Mouse (Mus musculus): ENCODE measurements at regions not wholly inside any gene's neighbourhood (a gene's known extent, or its start where the extent isn't known, plus 50 kb on each side); places are given as distances from the start of the nearest gene placed in this dataset.
"Not testable (repeated sequence)": the region's sequence is repeated elsewhere in the genome, so short reads cannot be mapped to it uniquely, and the experiment has no call there.

DNA sequence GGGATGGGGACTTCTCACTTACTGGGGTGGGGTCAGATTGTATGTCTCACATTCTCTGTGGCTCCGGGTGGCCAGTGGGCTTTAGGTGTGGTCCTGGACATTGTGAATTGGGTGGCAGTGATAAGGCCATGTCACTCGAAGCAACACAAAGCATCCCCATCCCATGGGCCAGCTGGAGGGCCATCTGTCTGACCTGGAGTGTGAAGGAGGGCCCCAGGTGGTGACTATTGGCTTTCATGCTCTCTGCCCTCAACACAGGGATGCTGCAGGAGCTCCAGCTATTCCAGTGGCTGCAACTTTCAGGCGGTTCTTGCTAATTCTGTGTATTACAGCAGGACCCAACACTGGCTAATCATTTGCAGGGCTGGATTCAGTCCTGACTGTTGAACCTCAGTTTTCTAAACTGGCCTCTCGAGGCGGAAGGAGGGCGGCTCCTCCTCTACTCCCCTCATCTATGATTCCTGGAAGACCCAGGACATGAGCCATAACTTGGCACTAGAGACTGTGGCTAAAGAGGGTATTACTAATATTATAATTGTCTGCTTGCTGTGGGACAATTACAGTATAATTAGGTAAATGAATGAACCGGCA lies 64.1 kb downstream of the 9530068E07Rik start:
- ATAC-seq (replicated peaks; ENCODE audit: insufficient number of reproducible peaks, low FRiP score, low TSS enrichment, low read depth), result no peak; the same call in 1 of the 2 replicates
- no peaks in the 10 kb centered on the region for H3K36me3 ChIP-seq (replicated peaks; ENCODE audit: control insufficient read depth, insufficient read depth, low read depth, low read length)
- DNase-seq (ENCODE audit: low spot score), result no peak
- no peaks in the 10 kb centered on the region for H3K4me1 ChIP-seq (ENCODE audit: control insufficient read depth, insufficient read depth, low read length)
- WGBS, result 72% methylated on average over 7 of the region's 7 CpGs
- no peaks in the 10 kb centered on the region for H3K9me3 ChIP-seq (replicated peaks; ENCODE audit: control insufficient read depth, low read length)
- H3K27ac ChIP-seq (replicated peaks; ENCODE audit: low read depth, low read length), result no peak overlapping the region
- H3K9ac ChIP-seq (replicated peaks; ENCODE audit: low read length), result no peak overlapping the region
- H3K27me3 ChIP-seq (ENCODE audit: control insufficient read depth, insufficient read depth, low read length), result no peaks in the 10 kb centered on the region
- no peak overlapping the region for H3K4me2 ChIP-seq (ENCODE audit: low read depth, low read length)
- H3K4me3 ChIP-seq (ENCODE audit: low read depth, low read length), result no peak overlapping the region

DNA sequence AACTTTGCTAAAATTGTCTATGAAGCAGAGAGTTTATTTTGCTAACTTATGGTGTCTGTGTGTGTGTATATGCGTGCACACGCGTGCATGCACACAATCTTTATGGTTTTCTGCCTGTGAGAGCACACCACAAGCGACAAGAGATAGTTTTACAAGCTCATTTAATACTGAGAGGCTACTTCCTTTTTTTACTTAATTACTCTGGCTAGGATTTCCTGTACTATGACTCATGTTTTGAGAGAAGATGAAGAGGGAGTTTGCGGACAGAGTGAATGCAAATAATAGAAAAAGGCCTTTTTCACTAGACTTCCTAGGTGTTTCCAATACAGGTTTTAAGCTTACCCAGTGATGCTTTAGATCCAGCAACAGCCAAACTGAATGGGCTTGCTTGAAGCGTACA lies 74.9 kb downstream of the 9530068E07Rik start:
- H3K4me2 ChIP-seq (ENCODE audit: low read depth, low read length), result not testable (repeated sequence)
- 78% methylated on average over 6 of the region's 6 CpGs for WGBS

DNA sequence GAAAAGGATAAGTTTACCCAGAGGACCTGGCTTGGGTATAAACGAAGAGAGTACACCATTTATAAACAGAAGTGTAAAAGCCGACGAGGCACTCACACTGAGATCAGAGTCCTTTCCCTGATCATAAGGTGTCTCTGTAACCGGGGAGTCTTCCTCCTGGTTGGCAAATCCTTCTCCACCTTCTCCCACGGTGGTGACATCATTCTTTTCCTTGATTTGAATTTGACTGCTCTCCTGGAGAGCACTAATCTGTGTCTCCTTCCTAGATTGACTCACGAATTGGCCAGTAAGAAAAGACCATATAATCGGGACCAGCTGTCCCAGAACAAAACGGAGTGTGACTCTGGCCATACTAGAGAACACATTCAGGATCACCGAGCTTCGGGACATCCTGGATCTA lies 83.9 kb downstream of the 9530068E07Rik start:
- DNase-seq (ENCODE audit: low spot score), result not testable (repeated sequence)

More for the DNA sequence above, 74.9 kb downstream of the 9530068E07Rik start:
- H3K4me3 ChIP-seq (ENCODE audit: low read depth, low read length); H3K9me3 ChIP-seq (replicated peaks; ENCODE audit: control insufficient read depth, low read length); DNase-seq (ENCODE audit: low spot score); H3K36me3 ChIP-seq (replicated peaks; ENCODE audit: control insufficient read depth, insufficient read depth, low read depth, low read length); H3K9ac ChIP-seq (replicated peaks; ENCODE audit: low read length); ATAC-seq (replicated peaks; ENCODE audit: insufficient number of reproducible peaks, low FRiP score, low TSS enrichment, low read depth); H3K27me3 ChIP-seq (ENCODE audit: control insufficient read depth, insufficient read depth, low read length); H3K27ac ChIP-seq (replicated peaks; ENCODE audit: low read depth, low read length); H3K4me1 ChIP-seq (ENCODE audit: control insufficient read depth, insufficient read depth, low read length): not testable (repeated sequence)

DNA sequence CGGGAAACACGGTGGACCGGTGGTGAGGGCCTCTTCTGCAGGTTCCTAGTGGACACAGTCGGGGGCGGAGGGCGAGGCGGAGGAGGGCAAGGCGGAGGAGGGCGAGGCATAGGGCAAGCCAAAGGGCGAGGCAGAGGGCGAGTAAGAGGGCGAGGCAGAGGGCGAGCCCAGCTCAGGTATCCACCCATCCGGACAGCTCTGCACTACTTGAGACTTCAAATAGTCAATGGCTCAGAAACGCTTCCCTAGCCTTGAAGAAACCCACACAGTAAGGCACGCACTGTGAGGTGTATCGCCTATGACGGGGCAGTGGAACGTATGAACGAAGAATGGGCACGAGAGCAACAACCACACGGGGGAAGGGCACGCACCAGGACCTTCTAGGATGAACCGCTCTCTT lies 84.5 kb downstream of the 9530068E07Rik start:
- H3K4me1 ChIP-seq (ENCODE audit: control insufficient read depth, insufficient read depth, low read length); DNase-seq (ENCODE audit: low spot score); H3K4me2 ChIP-seq (ENCODE audit: low read depth, low read length); H3K9me3 ChIP-seq (replicated peaks; ENCODE audit: control insufficient read depth, low read length); H3K4me3 ChIP-seq (ENCODE audit: low read depth, low read length); H3K27ac ChIP-seq (replicated peaks; ENCODE audit: low read depth, low read length); H3K36me3 ChIP-seq (replicated peaks; ENCODE audit: control insufficient read depth, insufficient read depth, low read depth, low read length); ATAC-seq (replicated peaks; ENCODE audit: insufficient number of reproducible peaks, low FRiP score, low TSS enrichment, low read depth); H3K27me3 ChIP-seq (ENCODE audit: control insufficient read depth, insufficient read depth, low read length); H3K9ac ChIP-seq (replicated peaks; ENCODE audit: low read length): not testable (repeated sequence)
- WGBS, result 91% methylated on average over 24 of the region's 24 CpGs

More for the DNA sequence above, 83.9 kb downstream of the 9530068E07Rik start:
- not testable (repeated sequence) for H3K4me1 ChIP-seq (ENCODE audit: control insufficient read depth, insufficient read depth, low read length); H3K9me3 ChIP-seq (replicated peaks; ENCODE audit: control insufficient read depth, low read length); ATAC-seq (replicated peaks; ENCODE audit: insufficient number of reproducible peaks, low FRiP score, low TSS enrichment, low read depth); H3K27ac ChIP-seq (replicated peaks; ENCODE audit: low read depth, low read length); H3K36me3 ChIP-seq (replicated peaks; ENCODE audit: control insufficient read depth, insufficient read depth, low read depth, low read length); H3K27me3 ChIP-seq (ENCODE audit: control insufficient read depth, insufficient read depth, low read length); H3K9ac ChIP-seq (replicated peaks; ENCODE audit: low read length); H3K4me3 ChIP-seq (ENCODE audit: low read depth, low read length); H3K4me2 ChIP-seq (ENCODE audit: low read depth, low read length)
- WGBS, result 55% methylated on average over 10 of the region's 10 CpGs

DNA sequence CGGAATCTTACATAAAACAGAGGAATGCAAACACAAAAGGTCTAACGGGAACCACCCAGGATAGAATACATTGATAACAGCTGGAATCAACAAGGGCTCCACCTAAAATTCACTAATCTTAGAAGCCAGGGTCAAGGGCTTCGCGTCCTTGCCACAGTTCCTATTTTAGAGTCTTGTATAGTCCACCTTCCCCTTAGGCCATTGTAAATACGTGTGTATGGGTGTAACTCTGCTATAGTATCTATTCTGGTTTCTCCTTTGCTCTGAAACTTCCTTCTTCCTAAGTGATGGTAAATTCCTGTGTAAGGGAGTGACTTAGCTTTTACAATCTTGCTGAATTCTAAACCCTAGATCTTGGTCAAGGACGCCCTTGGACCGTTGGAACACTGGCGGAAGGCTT lies 87.3 kb downstream of the 9530068E07Rik start:
- H3K36me3 ChIP-seq (replicated peaks; ENCODE audit: control insufficient read depth, insufficient read depth, low read depth, low read length); ATAC-seq (replicated peaks; ENCODE audit: insufficient number of reproducible peaks, low FRiP score, low TSS enrichment, low read depth): not testable (repeated sequence)
- WGBS, result 90% methylated on average over 4 of the region's 8 CpGs

DNA sequence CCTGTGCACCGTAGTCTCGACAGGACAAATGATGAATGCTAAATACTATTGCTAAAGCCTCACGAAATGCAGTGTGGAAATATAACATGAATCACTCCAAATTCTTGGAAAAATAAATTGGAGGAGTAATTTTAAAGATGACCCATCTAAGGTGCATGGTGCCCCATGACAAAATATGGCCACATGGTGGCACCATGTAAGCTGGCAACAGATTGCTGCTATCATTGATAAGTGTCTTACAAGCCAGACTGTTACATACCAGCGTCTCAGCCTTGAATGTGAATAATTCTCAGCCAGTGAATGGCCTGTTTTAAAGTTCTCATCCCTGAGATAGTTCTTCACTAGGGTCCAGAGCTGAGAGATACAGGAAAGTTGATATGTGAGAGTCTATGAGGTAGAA lies 92.3 kb downstream of the 9530068E07Rik start:
- not testable (repeated sequence) for H3K4me1 ChIP-seq (ENCODE audit: control insufficient read depth, insufficient read depth, low read length); H3K9me3 ChIP-seq (replicated peaks; ENCODE audit: control insufficient read depth, low read length); H3K27me3 ChIP-seq (ENCODE audit: control insufficient read depth, insufficient read depth, low read length); H3K9ac ChIP-seq (replicated peaks; ENCODE audit: low read length); H3K4me2 ChIP-seq (ENCODE audit: low read depth, low read length); ATAC-seq (replicated peaks; ENCODE audit: insufficient number of reproducible peaks, low FRiP score, low TSS enrichment, low read depth); DNase-seq (ENCODE audit: low spot score); H3K4me3 ChIP-seq (ENCODE audit: low read depth, low read length); H3K27ac ChIP-seq (replicated peaks; ENCODE audit: low read depth, low read length); H3K36me3 ChIP-seq (replicated peaks; ENCODE audit: control insufficient read depth, insufficient read depth, low read depth, low read length)
- 76% methylated on average over 4 of the region's 4 CpGs for WGBS

More for the DNA sequence above, 87.3 kb downstream of the 9530068E07Rik start:
- not testable (repeated sequence) for H3K4me3 ChIP-seq (ENCODE audit: low read depth, low read length); H3K4me2 ChIP-seq (ENCODE audit: low read depth, low read length); H3K4me1 ChIP-seq (ENCODE audit: control insufficient read depth, insufficient read depth, low read length); H3K27me3 ChIP-seq (ENCODE audit: control insufficient read depth, insufficient read depth, low read length); H3K27ac ChIP-seq (replicated peaks; ENCODE audit: low read depth, low read length); DNase-seq (ENCODE audit: low spot score); H3K9me3 ChIP-seq (replicated peaks; ENCODE audit: control insufficient read depth, low read length); H3K9ac ChIP-seq (replicated peaks; ENCODE audit: low read length)

DNA sequence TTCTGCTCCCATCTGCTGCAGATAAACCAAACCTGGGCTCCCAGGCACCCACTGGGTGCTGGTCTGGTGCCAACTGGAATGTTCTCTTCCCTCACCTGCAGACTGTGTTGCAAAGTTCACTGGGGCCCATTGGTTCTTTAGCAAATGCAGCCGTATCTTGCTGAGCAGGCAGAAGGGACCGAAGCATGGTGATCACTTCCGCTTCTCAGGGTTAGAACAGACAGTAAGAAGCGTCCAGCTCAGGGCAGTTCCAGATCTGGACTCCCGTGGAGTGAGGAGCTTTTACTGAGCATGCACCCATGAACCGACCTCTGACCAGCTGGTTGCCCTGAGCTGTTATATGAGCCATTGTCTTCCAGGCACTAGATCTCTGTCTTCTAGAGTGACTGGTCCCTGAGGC lies 97.1 kb downstream of the 9530068E07Rik start:
- Histone ChIP-seq H3K4me1 (ENCODE audit: control insufficient read depth, insufficient read depth, low read length) (no peaks in the 10 kb centered on the region), H3K9ac (replicated peaks; ENCODE audit: low read length) (no peak overlapping the region), H3K4me2 (ENCODE audit: low read depth, low read length) (no peak overlapping the region), H3K4me3 (ENCODE audit: low read depth, low read length) (no peak overlapping the region), H3K9me3 (replicated peaks; ENCODE audit: control insufficient read depth, low read length) (no peaks in the 10 kb centered on the region), H3K36me3 (replicated peaks; ENCODE audit: control insufficient read depth, insufficient read depth, low read depth, low read length) (no peaks in the 10 kb centered on the region), H3K27ac (replicated peaks; ENCODE audit: low read depth, low read length) (no peak overlapping the region), H3K27me3 (ENCODE audit: control insufficient read depth, insufficient read depth, low read length) (no peaks in the 10 kb centered on the region)
- 72% methylated on average over 6 of the region's 6 CpGs for WGBS
- ATAC-seq (replicated peaks; ENCODE audit: insufficient number of reproducible peaks, low FRiP score, low TSS enrichment, low read depth) (no peak), DNase-seq (ENCODE audit: low spot score) (no peak)

DNA sequence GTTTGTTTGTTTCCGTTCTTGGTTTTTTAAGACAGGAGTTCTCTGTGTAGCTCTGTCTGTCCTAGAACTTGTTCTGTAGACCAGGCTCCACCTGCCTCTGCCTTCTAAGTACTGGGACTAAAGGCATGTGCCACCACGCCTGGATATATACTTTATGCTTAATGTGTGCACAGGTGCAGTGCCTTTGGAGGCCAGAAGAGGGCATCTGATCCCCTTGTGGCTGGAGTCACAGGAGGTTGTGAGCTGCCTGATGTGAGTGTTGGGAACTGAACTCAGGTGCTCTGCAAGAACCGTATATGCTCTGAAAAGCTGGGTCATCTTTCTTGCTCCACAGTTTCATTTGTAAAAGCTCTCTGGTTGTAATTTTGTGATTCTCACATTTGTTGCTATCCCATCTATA lies 100.7 kb downstream of the 9530068E07Rik start:
- no peak for ATAC-seq (replicated peaks; ENCODE audit: insufficient number of reproducible peaks, low FRiP score, low TSS enrichment, low read depth)
- Histone ChIP-seq H3K9ac (replicated peaks; ENCODE audit: low read length) (no peak overlapping the region), H3K27ac (replicated peaks; ENCODE audit: low read depth, low read length) (no peak overlapping the region), H3K4me1 (ENCODE audit: control insufficient read depth, insufficient read depth, low read length) (no peaks in the 10 kb centered on the region), H3K4me3 (ENCODE audit: low read depth, low read length) (no peak overlapping the region), H3K27me3 (ENCODE audit: control insufficient read depth, insufficient read depth, low read length) (no peaks in the 10 kb centered on the region), H3K4me2 (ENCODE audit: low read depth, low read length) (no peak overlapping the region), H3K9me3 (replicated peaks; ENCODE audit: control insufficient read depth, low read length) (no peaks in the 10 kb centered on the region), H3K36me3 (replicated peaks; ENCODE audit: control insufficient read depth, insufficient read depth, low read depth, low read length) (no peaks in the 10 kb centered on the region)
- DNase-seq (ENCODE audit: low spot score), result no peak
- 88% methylated on average over 3 of the region's 3 CpGs for WGBS
